Mouse (Mus musculus) forebrain, embryonic 11.5 days (tissue): ENCODE data around the gene Fam181a. TPM values are rescaled to one million over a fixed set of nuclear protein-coding genes. Genes with fewer than 3 reads are reported as not detected.

Experiments
- ATAC-seq: fragments of 200-750 bp; cut with Nextera tagmentation; replicated peaks from 2 replicates; pipeline ENCODE4 v1.8.0; 2017; ENCODE audit warnings: moderate TSS enrichment; ENCODE audit not compliant: low FRiP score
- DNase-seq: peaks from one replicate; pipeline ENCODE4 v3.0.0-alpha.2; 2017; ENCODE audit warnings: low spot score
- H3K27ac ChIP-seq: fragments of 300-500 bp; sonication (generic); 2 replicates; pipeline ENCODE4 v1.5.1; 2014; ENCODE audit warnings: low read depth, low read length
- H3K27me3 ChIP-seq: fragments of 300-500 bp; sonication (generic); 2 replicates; pipeline ENCODE4 v1.6.1; 2014; ENCODE audit warnings: mild to moderate bottlenecking, low read length, mixed read lengths; ENCODE audit not compliant: control insufficient read depth, insufficient read depth
- H3K36me3 ChIP-seq: fragments of 300-500 bp; sonication (generic); 2 replicates; pipeline ENCODE4 v1.6.1; 2014; ENCODE audit warnings: mild to moderate bottlenecking, low read length, moderate library complexity, mixed read lengths; ENCODE audit not compliant: control insufficient read depth, insufficient read depth
- H3K4me1 ChIP-seq: fragments of 300-500 bp; sonication (generic); replicated peaks from 2 replicates; pipeline ENCODE4 v1.6.1; 2014; ENCODE audit warnings: low read length, mixed read lengths; ENCODE audit not compliant: control insufficient read depth, insufficient read depth
- H3K4me2 ChIP-seq: fragments of 300-500 bp; sonication (generic); 2 replicates; pipeline ENCODE4 v1.6.1; 2014; ENCODE audit warnings: low read depth, mild to moderate bottlenecking, low read length, moderate library complexity, mixed read lengths; ENCODE audit not compliant: severe bottlenecking
- H3K4me3 ChIP-seq: fragments of 300-500 bp; sonication (generic); 2 replicates; pipeline ENCODE4 v1.5.1; 2014; ENCODE audit warnings: low read depth, low read length
- H3K9ac ChIP-seq: fragments of 300-500 bp; sonication (generic); 2 replicates; pipeline ENCODE4 v1.6.1; 2014; ENCODE audit warnings: low read length
- H3K9me3 ChIP-seq: fragments of 300-500 bp; sonication (generic); 2 replicates; pipeline ENCODE4 v1.6.1; 2016; ENCODE audit warnings: low read length, mixed read lengths; ENCODE audit not compliant: control insufficient read depth
- WGBS: fragments of 180-500 bp; shearing (Covaris S2); extraction: QIAGEN DNeasy Blood & Tissue Kit; methylation state at CpG from one replicate; pipeline ENCODE4 v1.1.7; 2014; 5-methylcytosine and 5-hydroxymethylcytosine counted together
- polyA plus RNA-seq: library from polyadenylated mRNA; unstranded; fragments of >200 nt; fragmentation: Nextera tagmentation; extraction: Ambion mirVana; gene quantifications from 2 replicates; pipeline ENCODE4 v1.2.1, GENCODE M21; 2014

Fam181a gene
- 27.3 and 28.5 TPM in 2 replicates for polyA plus RNA-seq

GRCm38 (mm10) chr12:103310744-103311267, at the start of gene Fam181a:
Fam181a (plus strand) TSS chr12:103310975.
- Histone ChIP-seq H3K27me3 (no peaks in the 10 kb centered on the region), H3K9ac (no peak within 1 kb of the TSS), H3K27ac (no peak within 1 kb of the TSS), H3K36me3 (no peaks in the 10 kb centered on the region), H3K4me3 (no peak within 1 kb of the TSS), H3K9me3 (no peaks in the 10 kb centered on the region), H3K4me1 (peaks cover 15% of the 10 kb centered on the region), H3K4me2 (no peak within 1 kb of the TSS)
- no peak for DNase-seq
- 82% methylated on average over 2 of the region's 2 CpGs for WGBS
- ATAC-seq = no peak

GRCm38 (mm10) chr12:103262017-103262865, 48.5 kb upstream of the Fam181a start:
- no peak for ATAC-seq
- Histone ChIP-seq H3K4me3 (no peak overlapping the region), H3K9me3 (no peaks in the 10 kb centered on the region), H3K9ac (no peak overlapping the region), H3K4me2 (no peak overlapping the region), H3K36me3 (no peaks in the 10 kb centered on the region), H3K27me3 (no peaks in the 10 kb centered on the region), H3K27ac (no peak overlapping the region), H3K4me1 (no peaks in the 10 kb centered on the region)
- peak; percentile 59 for DNase-seq
- 61% methylated on average over 13 of the region's 13 CpGs for WGBS

GRCm38 (mm10) chr12:103266605-103267004, 44.2 kb upstream of the Fam181a start:
- Histone ChIP-seq H3K4me2 (no peak overlapping the region), H3K9ac (no peak overlapping the region), H3K9me3 (no peaks in the 10 kb centered on the region), H3K4me1 (no peaks in the 10 kb centered on the region), H3K27me3 (no peaks in the 10 kb centered on the region), H3K4me3 (no peak overlapping the region), H3K27ac (no peak overlapping the region), H3K36me3 (no peaks in the 10 kb centered on the region)
- ATAC-seq = no peak
- no peak for DNase-seq
- 30% methylated on average over 3 of the region's 3 CpGs for WGBS

GRCm38 (mm10) chr12:103272176-103272575, 38.6 kb upstream of the Fam181a start:
- Histone ChIP-seq H3K4me2 (no peak overlapping the region), H3K36me3 (no peaks in the 10 kb centered on the region), H3K27ac (no peak overlapping the region), H3K27me3 (no peaks in the 10 kb centered on the region), H3K4me1 (no peaks in the 10 kb centered on the region), H3K9ac (no peak overlapping the region), H3K4me3 (no peak overlapping the region), H3K9me3 (no peaks in the 10 kb centered on the region)
- ATAC-seq (no peak), DNase-seq (no peak)
- WGBS = 83% methylated on average over 3 of the region's 3 CpGs

- ATAC-seq (no peak), DNase-seq (no peak)
- H3K36me3 ChIP-seq = no peaks in the 10 kb centered on the region
- H3K9ac ChIP-seq = no peak overlapping the region
- WGBS = 68% methylated on average over 6 of the region's 6 CpGs
- H3K4me3 ChIP-seq = no peak overlapping the region
- H3K4me2 ChIP-seq = no peak overlapping the region
- H3K27me3 ChIP-seq = no peaks in the 10 kb centered on the region
- no peaks in the 10 kb centered on the region for H3K9me3 ChIP-seq
- no peak overlapping the region for H3K27ac ChIP-seq
- no peaks in the 10 kb centered on the region for H3K4me1 ChIP-seq
These were observed 37.7 kb upstream of the Fam181a start for GRCm38 (mm10) chr12:103273051-103273450.

DNA sequence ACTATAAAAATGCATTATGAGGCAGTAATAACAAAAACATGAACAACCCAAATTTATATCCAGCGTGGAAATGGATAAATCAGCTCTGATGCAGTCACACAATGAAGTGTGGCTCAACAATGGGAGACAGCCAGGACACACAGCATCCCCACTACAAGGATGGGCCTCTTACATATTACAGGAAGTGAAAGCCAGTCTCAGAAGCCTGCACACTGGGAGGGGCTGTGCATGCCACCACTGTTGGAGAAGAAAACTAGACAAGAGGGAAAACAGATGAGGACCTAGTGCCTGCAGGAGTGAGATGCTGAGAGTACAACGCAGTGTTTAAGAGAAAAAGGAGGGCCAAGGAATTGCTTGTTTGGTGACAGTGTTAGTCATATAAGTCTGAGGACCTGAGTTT, 37.0 kb upstream of the Fam181a start:
- Histone ChIP-seq H3K27me3 (no peaks in the 10 kb centered on the region), H3K4me2 (no peak overlapping the region), H3K27ac (no peak overlapping the region), H3K4me3 (no peak overlapping the region), H3K9ac (no peak overlapping the region), H3K4me1 (no peaks in the 10 kb centered on the region), H3K9me3 (no peaks in the 10 kb centered on the region), H3K36me3 (no peaks in the 10 kb centered on the region)
- ATAC-seq (no peak), DNase-seq (no peak)
- 89% methylated on average over 2 of the region's 2 CpGs for WGBS

- 82% methylated on average over 4 of the region's 4 CpGs for WGBS
- no peaks in the 10 kb centered on the region for H3K9me3 ChIP-seq
These were observed 34.4 kb upstream of the Fam181a start for GRCm38 (mm10) chr12:103276422-103276821.

DNA sequence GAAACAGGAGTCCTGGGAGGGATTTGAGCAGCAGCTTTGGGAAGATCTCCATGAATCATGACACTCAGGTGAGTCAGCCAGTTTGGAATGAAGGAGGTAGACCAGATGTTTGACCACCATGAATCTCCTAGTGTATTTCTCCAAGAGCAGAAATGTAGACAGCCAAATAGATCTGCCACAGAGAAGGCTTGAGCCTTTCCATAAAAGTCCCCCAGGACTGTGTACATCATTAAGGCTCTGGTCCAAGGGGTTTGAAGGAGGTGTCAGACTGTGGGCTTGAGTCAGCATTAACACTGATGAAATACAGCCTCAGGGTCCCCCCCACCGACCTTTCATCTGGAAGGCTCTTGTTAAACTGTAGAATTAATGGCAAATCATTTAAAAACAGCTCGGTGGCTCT, 29.3 kb upstream of the Fam181a start:
- 81% methylated on average over 2 of the region's 2 CpGs for WGBS
- DNase-seq (no peak), ATAC-seq (no peak)
- Histone ChIP-seq H3K9ac (no peak overlapping the region), H3K27me3 (no peaks in the 10 kb centered on the region), H3K4me2 (no peak overlapping the region), H3K4me3 (no peak overlapping the region), H3K27ac (no peak overlapping the region), H3K36me3 (no peaks in the 10 kb centered on the region), H3K9me3 (no peaks in the 10 kb centered on the region), H3K4me1 (no peaks in the 10 kb centered on the region)

More at GRCm38 (mm10) chr12:103276422-103276821, 34.4 kb upstream of the Fam181a start:
- no peak overlapping the region for H3K9ac ChIP-seq
- no peak for DNase-seq
- no peaks in the 10 kb centered on the region for H3K4me1 ChIP-seq
- H3K27me3 ChIP-seq = no peaks in the 10 kb centered on the region
- ATAC-seq = no peak
- no peak overlapping the region for H3K27ac ChIP-seq
- no peak overlapping the region for H3K4me2 ChIP-seq
- no peak overlapping the region for H3K4me3 ChIP-seq
- H3K36me3 ChIP-seq = no peaks in the 10 kb centered on the region

DNA sequence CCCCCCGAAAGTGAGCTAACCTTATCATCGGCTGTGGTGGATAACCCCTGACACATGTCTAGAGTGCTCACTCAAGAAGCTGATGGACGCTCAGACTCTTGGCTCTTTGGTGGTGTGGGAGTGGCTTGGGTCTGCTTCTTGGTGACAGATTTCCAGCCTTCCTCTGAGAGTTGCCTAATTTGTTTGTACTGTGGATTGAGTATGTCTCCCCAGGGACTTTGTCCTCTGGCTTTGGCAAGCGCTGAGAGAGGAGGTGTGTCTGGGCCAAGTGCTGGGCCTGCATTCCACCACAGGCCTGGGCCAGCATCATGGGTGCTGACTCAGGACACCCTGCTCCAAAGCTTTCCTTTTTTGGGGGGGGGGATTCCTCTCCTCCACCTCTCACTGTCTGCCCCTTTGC, 28.9 kb upstream of the Fam181a start:
- H3K27me3 ChIP-seq = no peaks in the 10 kb centered on the region
- H3K4me1 ChIP-seq = no peaks in the 10 kb centered on the region
- no peak for DNase-seq
- H3K9me3 ChIP-seq = no peaks in the 10 kb centered on the region
- 78% methylated on average over 4 of the region's 4 CpGs for WGBS
- H3K9ac ChIP-seq = no peak overlapping the region
- no peaks in the 10 kb centered on the region for H3K36me3 ChIP-seq
- H3K4me3 ChIP-seq = no peak overlapping the region
- no peak overlapping the region for H3K27ac ChIP-seq
- ATAC-seq = no peak
- H3K4me2 ChIP-seq = no peak overlapping the region
